ENCODE assay signal across 26 mouse cellular contexts in the genomic region with DNA sequence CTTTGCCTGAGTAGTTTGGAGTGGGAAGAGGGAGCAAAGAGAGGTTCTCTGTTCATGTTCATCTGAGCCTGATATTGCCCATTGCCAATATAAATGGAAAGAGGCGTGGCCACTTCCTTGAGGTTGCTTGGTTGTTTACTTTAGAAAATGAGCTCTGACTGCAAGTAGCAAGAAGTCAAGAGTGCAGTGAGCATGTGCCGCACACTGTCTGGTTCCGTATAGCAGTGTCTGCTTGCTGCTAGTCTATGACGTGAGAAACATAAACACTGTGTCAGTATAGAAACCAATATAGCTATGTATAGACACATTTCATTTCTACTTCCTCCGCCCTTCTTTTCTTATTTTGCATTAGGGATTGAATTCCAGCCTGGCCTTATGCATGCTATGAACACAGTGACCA.
A peak's percentile ranks its signal among the peaks of the same experiment; 100 is the strongest.
DNase-seq lines count a peak whose midpoint lies in the region; ATAC-seq and TF ChIP-seq lines count a peak whose summit lies in the region.
"Had no signal": no experiment of that assay in that cellular context is flagged by ENCODE, and none has a peak within 500 bp of the region (broad histone marks: within the 10 kb centered on the region; RNA-seq: fewer than 3 reads in every experiment).

No protein-coding gene starts in this region.

- H3K27me3 ChIP-seq in lung, postnatal 0 days (replicated peaks; ENCODE audit: insufficient read depth, low read length): no peaks in the 10 kb centered on the region
- no peaks in the 10 kb centered on the region for H3K27me3 ChIP-seq in stomach, postnatal 0 days (ENCODE audit: control insufficient read depth, insufficient read depth, low read length)
- H3K27me3 ChIP-seq: embryonic facial prominence, embryonic 13.5 days; forebrain, embryonic 12.5 days; forebrain, embryonic 15.5 days; heart, embryonic 12.5 days; heart, embryonic 15.5 days had no signal

- H3K4me2 ChIP-seq in lung, postnatal 0 days (replicated peaks; ENCODE audit: low read depth, low read length): no peak overlapping the region
- H3K4me2 ChIP-seq in stomach, postnatal 0 days (replicated peaks; ENCODE audit: low read depth): no peak overlapping the region
- H3K4me2 ChIP-seq: embryonic facial prominence, embryonic 13.5 days; forebrain, embryonic 12.5 days; forebrain, embryonic 15.5 days; heart, embryonic 12.5 days; heart, embryonic 15.5 days; hindbrain, embryonic 14.5 days had no signal

- H3K4me3 ChIP-seq in left cerebral cortex, adult 2 months: no peak overlapping the region
- no peak overlapping the region for H3K4me3 ChIP-seq in lung, postnatal 0 days (ENCODE audit: low read depth, low read length)
- H3K4me3 ChIP-seq in stomach, postnatal 0 days (ENCODE audit: low read depth, low read length): no peak overlapping the region
- H3K4me3 ChIP-seq: embryonic facial prominence, embryonic 10.5 days; embryonic facial prominence, embryonic 13.5 days; erythroblast, embryonic 14.5 days; forebrain, embryonic 12.5 days; forebrain, embryonic 15.5 days; heart, embryonic 12.5 days; heart, embryonic 15.5 days had no signal

- no peak for TF ChIP-seq EP300 in lung, postnatal 0 days (IDR thresholded peaks at IDR 0.05)
- TF ChIP-seq EP300 in stomach, postnatal 0 days (optimal IDR thresholded peaks at IDR 0.05): no peak

- H3K36me3 ChIP-seq in lung, postnatal 0 days (ENCODE audit: insufficient read depth, low read length): no peaks in the 10 kb centered on the region
- no peaks in the 10 kb centered on the region for H3K36me3 ChIP-seq in stomach, postnatal 0 days (ENCODE audit: control insufficient read depth, insufficient read depth, low read length)
- H3K36me3 ChIP-seq: embryonic facial prominence, embryonic 10.5 days; embryonic facial prominence, embryonic 13.5 days; forebrain, embryonic 12.5 days; forebrain, embryonic 15.5 days; heart, embryonic 15.5 days had no signal

- peak overlapping the region; percentile 42 for H3K27ac ChIP-seq in left cerebral cortex, adult 2 months
- H3K27ac ChIP-seq in lung, postnatal 0 days (ENCODE audit: low read length): no peak overlapping the region
- no peak overlapping the region for H3K27ac ChIP-seq in stomach, postnatal 0 days (replicated peaks)
- H3K27ac ChIP-seq: embryonic facial prominence, embryonic 10.5 days; embryonic facial prominence, embryonic 13.5 days; forebrain, embryonic 12.5 days; forebrain, embryonic 15.5 days; heart, embryonic 15.5 days; hindbrain, embryonic 14.5 days had no signal

- intact Hi-C loops in left cerebral cortex, adult 2 months (cut with DNase I): loop anchor here (5.0 kb wide), 1 partner anchor 381 kb away; no protein-coding TSS in a partner anchor
- intact Hi-C loops in left cerebral cortex, postnatal 25 days (cut with DNase I): loop anchor here (5.0 to 10.0 kb wide), 3 partner anchors 129 to 456 kb away; no protein-coding TSS in a partner anchor
- intact Hi-C loops in heart, postnatal 36 days (cut with DNase I): no loop called here

- no peaks in the 10 kb centered on the region for H3K9me3 ChIP-seq in lung, postnatal 0 days (ENCODE audit: low read length)
- H3K9me3 ChIP-seq in stomach, postnatal 0 days (ENCODE audit: control insufficient read depth, low read length): no peaks in the 10 kb centered on the region
- H3K9me3 ChIP-seq: embryonic facial prominence, embryonic 10.5 days; embryonic facial prominence, embryonic 13.5 days; forebrain, embryonic 12.5 days; forebrain, embryonic 15.5 days; heart, embryonic 12.5 days; heart, embryonic 15.5 days had no signal

- DNase-seq in left cerebral cortex, adult 2 months (ENCODE audit: extremely low spot score in 1 of 2, low spot score in 2 of 2): peak in 1 of 2 experiments; percentile 2
- no peak for DNase-seq in left cerebral cortex, postnatal 25 days (ENCODE audit: low spot score in 2 of 2)
- DNase-seq in lung, postnatal 0 days (ENCODE audit: low spot score): peak; percentile 22
- DNase-seq in lung, postnatal 14 days: no peak
- DNase-seq in stomach, postnatal 0 days (ENCODE audit: low spot score): no peak
- DNase-seq in heart, postnatal 36 days: no peak
- DNase-seq: adrenal gland, adult 2 months; adrenal gland, postnatal 14 days; cerebellum, adult 11 months; cerebellum, adult 2 months; cerebellum, adult 9-11 months; cerebellum, postnatal 36 days; embryo, embryonic 11 days; gastrocnemius, postnatal 25 days; heart, adult 18-20 months; heart, postnatal 10 days; heart, postnatal 4 days had no signal

- H3K9ac ChIP-seq in lung, postnatal 0 days (replicated peaks; ENCODE audit: low read depth): no peak overlapping the region
- no peak overlapping the region for H3K9ac ChIP-seq in stomach, postnatal 0 days (ENCODE audit: low read length)
- H3K9ac ChIP-seq: embryonic facial prominence, embryonic 13.5 days; forebrain, embryonic 12.5 days; forebrain, embryonic 15.5 days; heart, embryonic 12.5 days; heart, embryonic 15.5 days; hindbrain, embryonic 14.5 days had no signal

- ATAC-seq in lung, postnatal 0 days: no peak
- ATAC-seq in stomach, postnatal 0 days (ENCODE audit: low FRiP score, low TSS enrichment): peak; percentile 59
- ATAC-seq: CD4-positive, CD25-positive, alpha-beta regulatory T cell, adult 4 months; forebrain, embryonic 15.5 days had no signal

- no peaks in the 10 kb centered on the region for H3K4me1 ChIP-seq in lung, postnatal 0 days (ENCODE audit: insufficient read depth, low read depth, low read length)
- H3K4me1 ChIP-seq in stomach, postnatal 0 days (replicated peaks; ENCODE audit: control insufficient read depth, insufficient read depth): no peaks in the 10 kb centered on the region
- H3K4me1 ChIP-seq: embryonic facial prominence, embryonic 13.5 days; heart, embryonic 12.5 days; heart, embryonic 15.5 days had no signal

- no peak for TF ChIP-seq CTCF in left cerebral cortex, adult 2 months (IDR thresholded peaks at IDR 0.05)
- TF ChIP-seq CTCF in lung, postnatal 0 days (IDR thresholded peaks at IDR 0.05): no peak
- TF ChIP-seq CTCF in stomach, postnatal 0 days (IDR thresholded peaks at IDR 0.05; ENCODE audit: low read depth): no peak

- WGBS in lung, postnatal 0 days: 38% methylated on average over 5 of the region's 5 CpGs
- WGBS in stomach, postnatal 0 days: 48% methylated on average over 5 of the region's 5 CpGs
